16 mouse cellular contexts compared by ENCODE assay signal in genomic region chr13:102595602-102596001, GRCm38 (mm10).
DNase-seq lines count a peak whose midpoint lies in the region; ATAC-seq and TF ChIP-seq lines count a peak whose summit lies in the region.
"Had no signal": no experiment of that assay in that cellular context is flagged by ENCODE, and none has a peak within 500 bp of the region (broad histone marks: within the 10 kb centered on the region; RNA-seq: fewer than 3 reads in every experiment).

No protein-coding gene starts in this region.

- TF ChIP-seq EP300 in CH12.LX (IDR thresholded peaks at IDR 0.05; ENCODE audit: low read length) = 0 out of 2 replicates have a peak, but pooled peaks have one; percentile 1

- intact Hi-C loops in gastrocnemius, adult 2 months (cut with DNase I) = no loop called here
- intact Hi-C loops in left cerebral cortex, postnatal 4 days (cut with DNase I) = no loop called here

- in situ Hi-C loops in CH12.LX (cut with MboI; ENCODE audit: low pct_ligation_motif_present, low pct_unique_long_range_greater_than_20kb, low sequenced_read_pairs) = no loop called here

- H3K4me2 ChIP-seq in CH12.LX (ENCODE audit: insufficient read depth, low read depth, poor library complexity, severe bottlenecking) = no peak overlapping the region
- H3K4me2 ChIP-seq in heart, embryonic 16.5 days (ENCODE audit: low read depth, low read length) = no peak overlapping the region
- H3K4me2 ChIP-seq: hindbrain, embryonic 12.5 days; lung, embryonic 15.5 days had no signal

- peaks cover 5 to 12% of the 10 kb centered on the region in 2 experiments; a peak in 2 of 4 replicates for H3K4me1 ChIP-seq in CH12.LX (ENCODE audit: control insufficient read depth in 1 of 2, insufficient read depth in 2 of 2)
- peaks cover 35% of the 10 kb centered on the region for H3K4me1 ChIP-seq in heart, embryonic 16.5 days (ENCODE audit: control insufficient read depth, insufficient read depth, low read length)

- ATAC-seq in heart, embryonic 16.5 days (replicated peaks; ENCODE audit: extremely low read depth, insufficient read depth, low FRiP score) = no peak
- no peak for ATAC-seq in monocyte, adult 5-6 weeks (replicated peaks; ENCODE audit: insufficient number of reproducible peaks, low FRiP score, low TSS enrichment, poor library complexity, severe bottlenecking)
- ATAC-seq: activated CD4-positive, CD25-positive, alpha-beta regulatory T cell, adult 4 months had no signal

- no peak for DNase-seq in gastrocnemius, adult 2 months
- no peak for DNase-seq in gastrocnemius, postnatal 10 days
- peak; percentile 58 for DNase-seq in left cerebral cortex, adult 11 months (ENCODE audit: low spot score)
- no peak for DNase-seq in left cerebral cortex, postnatal 4 days
- DNase-seq in CH12.LX (ENCODE audit: extremely low read depth) = peak; percentile 21
- no peak for DNase-seq in cerebellum, adult 18-20 months
- DNase-seq: cerebellum, adult 9-11 months; liver; thymus, postnatal 25 days had no signal

- no peak for TF ChIP-seq POLR2A in CH12.LX (IDR thresholded peaks at IDR 0.05; ENCODE audit: low read depth, low read length)

- no peaks in the 10 kb centered on the region for H3K79me2 ChIP-seq in CH12.LX (replicated peaks; ENCODE audit: control insufficient read depth, extremely low read depth, insufficient read depth, poor library complexity, severe bottlenecking)

- no peaks in the 10 kb centered on the region for H3K27me3 ChIP-seq in CH12.LX (replicated peaks)
- H3K27me3 ChIP-seq in heart, embryonic 16.5 days (ENCODE audit: control insufficient read depth, insufficient read depth, low read length) = no peaks in the 10 kb centered on the region
- H3K27me3 ChIP-seq: lung, embryonic 15.5 days had no signal

- H3K4me3 ChIP-seq in gastrocnemius, adult 2 months = no peak overlapping the region
- no peak overlapping the region for H3K4me3 ChIP-seq in CH12.LX (replicated peaks in 1 of 3; ENCODE audit: low read depth in 2 of 3, low read length in 2 of 3, poor library complexity in 1 of 3)
- no peak overlapping the region for H3K4me3 ChIP-seq in heart, embryonic 16.5 days (ENCODE audit: low read length)
- H3K4me3 ChIP-seq: embryonic facial prominence, embryonic 10.5 days; hindbrain, embryonic 12.5 days; lung, embryonic 15.5 days; midbrain, embryonic 10.5 days had no signal

- no peak for TF ChIP-seq CTCF in gastrocnemius, adult 2 months (IDR thresholded peaks at IDR 0.05)
- no peak for TF ChIP-seq CTCF in CH12.LX (conservative IDR thresholded peaks at IDR 0.05 in 1 of 2, IDR thresholded peaks at IDR 0.05 in 1 of 2; ENCODE audit: low read depth in 2 of 2, low read length in 2 of 2)

- no peaks in the 10 kb centered on the region for H3K9me3 ChIP-seq in CH12.LX (replicated peaks; ENCODE audit: low read length)
- H3K9me3 ChIP-seq in heart, embryonic 16.5 days (replicated peaks; ENCODE audit: control insufficient read depth, low read length) = no peaks in the 10 kb centered on the region
- H3K9me3 ChIP-seq: embryonic facial prominence, embryonic 10.5 days; hindbrain, embryonic 12.5 days; lung, embryonic 15.5 days; midbrain, embryonic 10.5 days had no signal

- no peak for TF ChIP-seq RAD21 in CH12.LX (IDR thresholded peaks at IDR 0.05; ENCODE audit: low read depth, low read length)

- H3K36me3 ChIP-seq in CH12.LX (replicated peaks in 1 of 2; ENCODE audit: control insufficient read depth in 1 of 2, insufficient read depth in 1 of 2, low read length in 1 of 2) = no peaks in the 10 kb centered on the region
- no peaks in the 10 kb centered on the region for H3K36me3 ChIP-seq in heart, embryonic 16.5 days (ENCODE audit: control insufficient read depth, insufficient read depth)
- H3K36me3 ChIP-seq: embryonic facial prominence, embryonic 10.5 days; hindbrain, embryonic 12.5 days; lung, embryonic 15.5 days; midbrain, embryonic 10.5 days had no signal

- no peak overlapping the region for H3K9ac ChIP-seq in CH12.LX (ENCODE audit: insufficient read depth, low read depth)
- H3K9ac ChIP-seq in heart, embryonic 16.5 days (ENCODE audit: low read length) = no peak overlapping the region
- H3K9ac ChIP-seq: hindbrain, embryonic 12.5 days; lung, embryonic 15.5 days had no signal

- 26% methylated on average over 5 of the region's 5 CpGs for WGBS in heart, embryonic 16.5 days

- dilution Hi-C loops in CH12.LX (cut with MboI; ENCODE audit: extremely low pct_ligation_motif_present, extremely low pct_unique_long_range_greater_than_20kb, low sequenced_read_pairs) = no loop called here

- peak overlapping the region; percentile 28; the same call in 1 of the 2 replicates for H3K27ac ChIP-seq in gastrocnemius, adult 2 months
- no peak overlapping the region for H3K27ac ChIP-seq in CH12.LX (ENCODE audit: insufficient read depth, low read depth)
- H3K27ac ChIP-seq in heart, embryonic 16.5 days (ENCODE audit: low read length) = peak overlapping the region; percentile 77
- H3K27ac ChIP-seq: embryonic facial prominence, embryonic 10.5 days; hindbrain, embryonic 12.5 days; lung, embryonic 15.5 days; midbrain, embryonic 10.5 days had no signal

TF ChIP-seq in CH12.LX, 34 proteins besides CTCF, POLR2A, EP300 and RAD21:
- TF ChIP-seq ZKSCAN1 (IDR thresholded peaks at IDR 0.05; ENCODE audit: borderline replicate concordance, low read depth, low read length) (no peak), MXI1 (IDR thresholded peaks at IDR 0.05; ENCODE audit: low read depth, low read length) (no peak), MAFK (IDR thresholded peaks at IDR 0.05; ENCODE audit: insufficient replicate concordance, low read length) (no peak), JUN (IDR thresholded peaks at IDR 0.05; ENCODE audit: insufficient read depth, low read depth, low read length) (no peak; the same call in 1 of the 2 replicates), TCF12 (IDR thresholded peaks at IDR 0.05; ENCODE audit: low read depth, low read length) (no peak), ZC3H11A (IDR thresholded peaks at IDR 0.05; ENCODE audit: low read depth, low read length) (no peak), IRF4 (IDR thresholded peaks at IDR 0.05; ENCODE audit: low read depth, low read length) (no peak), GABPA (IDR thresholded peaks at IDR 0.05; ENCODE audit: insufficient replicate concordance, low read depth, low read length) (no peak), BHLHE40 (IDR thresholded peaks at IDR 0.05; ENCODE audit: low read depth, low read length) (peak; percentile 5; the same call in 1 of the 2 replicates), MEF2A (IDR thresholded peaks at IDR 0.05; ENCODE audit: borderline replicate concordance, low read depth, low read length) (peak; percentile 69; the same call in 1 of the 2 replicates), MYC (IDR thresholded peaks at IDR 0.05; ENCODE audit: low read depth, low read length) (no peak), CHD1 (IDR thresholded peaks at IDR 0.05; ENCODE audit: low read depth, low read length) (no peak), SMC3 (IDR thresholded peaks at IDR 0.05; ENCODE audit: low read depth, low read length) (no peak)

Comparison
In these comparisons a context has a peak if more than half of its experiments do, and no peak if none do; other contexts are left out.
1. DNase-seq: peak in left cerebral cortex, adult 11 months (single experiment) and CH12.LX (single experiment); none in gastrocnemius, adult 2 months (single experiment), gastrocnemius, postnatal 10 days (single experiment), left cerebral cortex, postnatal 4 days (single experiment) and cerebellum, adult 18-20 months (0 of 2).